Mouse (Mus musculus): ENCODE data around the gene Zbtb12. TPM values are rescaled to one million over a fixed set of nuclear protein-coding genes. Genes with fewer than 3 reads are reported as not detected.

Gene Zbtb12
- total and polyA plus RNA-seq, 2 experiments from 2014 or later = 6.5 to 31.1 TPM

GRCm38 (mm10) chr17:34853511-34853910 lies 25.8 kb upstream of the Zbtb12 start:
- H3K36me3 ChIP-seq (ENCODE audit: insufficient read depth, low read length) = peaks cover 39% of the 10 kb centered on the region
- no peak overlapping the region for H3K4me2 ChIP-seq (ENCODE audit: low read depth, low read length)
- no peak overlapping the region for H3K9ac ChIP-seq (replicated peaks; ENCODE audit: low read length)
- no peaks in the 10 kb centered on the region for H3K27me3 ChIP-seq (ENCODE audit: insufficient read depth, low read length)
- DNase-seq (ENCODE audit: low spot score) (no peak), ATAC-seq (no peak)
- no peak for TF ChIP-seq CTCF (IDR thresholded peaks at IDR 0.05; ENCODE audit: low read depth)
- H3K27ac ChIP-seq = no peak overlapping the region
- H3K4me1 ChIP-seq (ENCODE audit: insufficient read depth, low read length) = peaks cover 13% of the 10 kb centered on the region; the same call in 1 of the 2 replicates
- no peaks in the 10 kb centered on the region for H3K9me3 ChIP-seq (ENCODE audit: low read length)
- no peak overlapping the region for H3K4me3 ChIP-seq (ENCODE audit: low read length)
- WGBS = 83% methylated on average over 8 of the region's 8 CpGs

DNA sequence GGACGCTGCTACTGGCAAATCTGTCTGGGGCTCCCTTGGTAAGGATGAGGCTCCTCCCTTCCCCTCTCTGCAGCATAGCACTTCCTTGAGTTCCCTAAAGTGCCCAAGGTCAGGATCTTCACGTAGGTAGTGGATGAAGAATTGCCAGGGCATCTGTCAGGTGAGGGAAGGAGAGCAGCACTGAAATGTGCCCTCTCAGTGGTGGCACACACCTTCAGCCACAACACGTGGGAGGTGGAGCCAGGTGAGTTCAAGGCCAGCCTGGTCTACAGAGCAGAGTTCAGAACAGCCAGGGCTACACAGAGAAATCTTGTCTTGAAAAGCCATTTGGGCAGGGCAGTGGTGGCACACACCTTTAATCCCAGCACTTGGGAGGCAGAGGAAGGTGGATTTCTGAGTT lies 24.5 kb upstream of the Zbtb12 start:
- Histone ChIP-seq H3K36me3 (ENCODE audit: insufficient read depth, low read length) (peaks cover 39% of the 10 kb centered on the region), H3K4me2 (ENCODE audit: low read depth, low read length) (no peak overlapping the region), H3K9me3 (ENCODE audit: low read length) (no peaks in the 10 kb centered on the region), H3K27ac (no peak overlapping the region), H3K9ac (replicated peaks; ENCODE audit: low read length) (no peak overlapping the region), H3K4me1 (ENCODE audit: insufficient read depth, low read length) (peaks cover 9% of the 10 kb centered on the region; the same call in 1 of the 2 replicates), H3K27me3 (ENCODE audit: insufficient read depth, low read length) (no peaks in the 10 kb centered on the region), H3K4me3 (ENCODE audit: low read length) (no peak overlapping the region)
- no peak for ATAC-seq
- TF ChIP-seq CTCF (IDR thresholded peaks at IDR 0.05; ENCODE audit: low read depth) = no peak
- 93% methylated on average over 3 of the region's 3 CpGs for WGBS
- DNase-seq (ENCODE audit: low spot score) = no peak

- no peak overlapping the region for H3K4me2 ChIP-seq (ENCODE audit: low read depth, low read length)
- 0 out of 2 replicates have a peak, but pooled peaks have one; percentile 16 for ATAC-seq
- TF ChIP-seq CTCF (IDR thresholded peaks at IDR 0.05; ENCODE audit: low read depth) = peak; percentile 80
- no peaks in the 10 kb centered on the region for H3K9me3 ChIP-seq (ENCODE audit: low read length)
- peaks cover 6% of the 10 kb centered on the region; the same call in 1 of the 2 replicates for H3K4me1 ChIP-seq (ENCODE audit: insufficient read depth, low read length)
- WGBS = 44% methylated on average over 3 of the region's 3 CpGs
- no peak overlapping the region for H3K9ac ChIP-seq (replicated peaks; ENCODE audit: low read length)
- peaks cover 39% of the 10 kb centered on the region for H3K36me3 ChIP-seq (ENCODE audit: insufficient read depth, low read length)
- H3K4me3 ChIP-seq (ENCODE audit: low read length) = no peak overlapping the region
- no peaks in the 10 kb centered on the region for H3K27me3 ChIP-seq (ENCODE audit: insufficient read depth, low read length)
- peak; percentile 70 for DNase-seq (ENCODE audit: low spot score)
- no peak overlapping the region for H3K27ac ChIP-seq
These were observed 23.5 kb upstream of the Zbtb12 start for GRCm38 (mm10) chr17:34855825-34856224.

- Histone ChIP-seq H3K4me2 (ENCODE audit: low read depth, low read length) (no peak overlapping the region), H3K27me3 (ENCODE audit: insufficient read depth, low read length) (no peaks in the 10 kb centered on the region), H3K27ac (no peak overlapping the region), H3K36me3 (ENCODE audit: insufficient read depth, low read length) (peaks cover 31% of the 10 kb centered on the region), H3K9me3 (ENCODE audit: low read length) (no peaks in the 10 kb centered on the region), H3K4me1 (ENCODE audit: insufficient read depth, low read length) (no peaks in the 10 kb centered on the region), H3K9ac (replicated peaks; ENCODE audit: low read length) (no peak overlapping the region), H3K4me3 (ENCODE audit: low read length) (no peak overlapping the region)
- no peak for TF ChIP-seq CTCF (IDR thresholded peaks at IDR 0.05; ENCODE audit: low read depth)
- DNase-seq (ENCODE audit: low spot score) (no peak), ATAC-seq (no peak)
- 85% methylated on average over 4 of the region's 4 CpGs for WGBS
These were observed 20.6 kb upstream of the Zbtb12 start for GRCm38 (mm10) chr17:34858670-34859069.

- Histone ChIP-seq H3K4me3 (ENCODE audit: low read length) (no peak overlapping the region), H3K9me3 (ENCODE audit: low read length) (no peaks in the 10 kb centered on the region), H3K27ac (no peak overlapping the region), H3K9ac (replicated peaks; ENCODE audit: low read length) (no peak overlapping the region), H3K27me3 (ENCODE audit: insufficient read depth, low read length) (no peaks in the 10 kb centered on the region), H3K36me3 (ENCODE audit: insufficient read depth, low read length) (peaks cover 12% of the 10 kb centered on the region), H3K4me1 (ENCODE audit: insufficient read depth, low read length) (no peaks in the 10 kb centered on the region), H3K4me2 (ENCODE audit: low read depth, low read length) (no peak overlapping the region)
- DNase-seq (ENCODE audit: low spot score) = no peak
- no peak for TF ChIP-seq CTCF (IDR thresholded peaks at IDR 0.05; ENCODE audit: low read depth)
- WGBS = 90% methylated on average over 9 of the region's 9 CpGs
- no peak for ATAC-seq
These were observed 18.8 kb upstream of the Zbtb12 start for GRCm38 (mm10) chr17:34860514-34860913.

DNA sequence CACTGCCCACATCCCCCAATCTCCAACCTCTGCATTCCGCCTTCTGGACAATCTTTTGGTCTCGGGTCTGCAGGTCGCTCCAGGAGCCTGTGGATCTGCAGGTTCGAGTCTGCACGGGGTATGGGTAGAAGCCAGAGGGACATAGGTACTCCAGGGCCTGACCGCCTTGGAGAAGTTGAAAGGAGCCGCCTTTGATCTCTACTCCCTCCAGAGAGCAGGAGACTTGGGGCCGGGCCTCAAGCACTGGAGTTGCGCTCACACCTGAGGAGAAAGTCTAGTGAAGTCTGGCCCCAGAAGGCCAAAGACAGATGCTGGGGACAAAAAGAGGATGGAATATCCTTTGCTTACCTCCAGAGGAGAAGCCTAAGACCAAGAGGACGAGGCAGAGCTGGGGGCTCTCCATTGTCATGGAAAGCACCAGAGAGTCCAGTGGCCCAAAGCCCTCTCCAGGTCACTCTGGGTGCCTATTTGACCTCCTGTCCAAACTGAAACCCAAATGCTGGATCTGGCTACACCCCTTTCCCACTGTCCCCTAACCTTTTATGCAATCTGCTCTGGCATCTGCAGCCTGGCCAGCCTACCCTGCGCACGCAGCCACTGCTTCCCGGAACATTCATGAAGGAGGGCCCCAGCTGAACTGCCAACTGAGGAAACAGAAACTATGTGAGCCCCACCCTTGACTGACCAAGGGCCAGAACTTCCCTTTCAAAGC lies 17.4 kb upstream of the Zbtb12 start:
- WGBS = 72% methylated on average over 13 of the region's 13 CpGs
- Histone ChIP-seq H3K9me3 (ENCODE audit: low read length) (no peaks in the 10 kb centered on the region), H3K27me3 (ENCODE audit: insufficient read depth, low read length) (no peaks in the 10 kb centered on the region), H3K36me3 (ENCODE audit: insufficient read depth, low read length) (0 out of 2 replicates have a peak, but pooled peaks cover 3% of the 10 kb centered on the region), H3K4me3 (ENCODE audit: low read length) (no peak overlapping the region), H3K9ac (replicated peaks; ENCODE audit: low read length) (no peak overlapping the region), H3K4me1 (ENCODE audit: insufficient read depth, low read length) (no peaks in the 10 kb centered on the region), H3K4me2 (ENCODE audit: low read depth, low read length) (no peak overlapping the region), H3K27ac (no peak overlapping the region)
- ATAC-seq = no peak
- no peak for TF ChIP-seq CTCF (IDR thresholded peaks at IDR 0.05; ENCODE audit: low read depth)
- DNase-seq (ENCODE audit: low spot score) = no peak

DNA sequence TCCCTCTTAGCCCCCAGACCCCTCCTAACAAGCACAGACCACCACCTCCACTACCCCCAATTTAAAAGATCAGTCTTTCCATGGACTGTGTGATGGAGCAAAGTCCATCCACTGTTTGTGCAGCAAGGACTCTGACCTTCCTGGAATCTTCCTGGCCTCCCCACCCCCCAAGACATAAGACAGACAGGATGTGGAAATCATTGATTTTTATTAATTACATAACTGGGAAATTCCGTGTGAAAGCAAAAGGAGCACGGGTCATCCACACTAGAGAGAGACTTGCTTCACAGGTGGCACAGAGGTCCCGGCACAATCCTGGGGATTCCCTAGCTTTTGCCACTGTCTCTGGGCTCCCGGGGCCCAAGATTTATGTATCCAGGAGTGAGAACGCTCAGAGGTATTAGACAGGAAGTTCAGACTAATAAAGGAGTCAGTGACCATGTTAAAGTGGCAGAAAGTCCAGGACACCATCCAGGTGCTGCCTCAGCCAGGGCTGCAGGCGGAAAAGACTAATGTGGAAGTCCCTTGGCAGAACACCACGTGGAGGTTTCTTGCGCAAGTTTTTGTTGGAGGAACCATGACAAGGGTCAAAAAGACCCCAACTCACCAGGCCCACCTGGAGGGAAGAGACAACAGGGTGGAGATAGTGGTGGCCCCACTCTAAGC lies 16.7 kb upstream of the Zbtb12 start, which contains the start of gene Cfb:
Cfb (minus strand) TSS at position 103 of the 666 bp plus-strand sequence.
- H3K9ac ChIP-seq (replicated peaks; ENCODE audit: low read length) = no peak within 1 kb of the TSS
- DNase-seq (ENCODE audit: low spot score) (no peak), ATAC-seq (no peak)
- H3K27ac ChIP-seq = no peak within 1 kb of the TSS
- no peaks in the 10 kb centered on the region for H3K9me3 ChIP-seq (ENCODE audit: low read length)
- H3K27me3 ChIP-seq (ENCODE audit: insufficient read depth, low read length) = no peaks in the 10 kb centered on the region
- no peak within 1 kb of the TSS for H3K4me2 ChIP-seq (ENCODE audit: low read depth, low read length)
- H3K4me3 ChIP-seq (ENCODE audit: low read length) = no peak within 1 kb of the TSS
- H3K4me1 ChIP-seq (ENCODE audit: insufficient read depth, low read length) = no peaks in the 10 kb centered on the region
- no peaks in the 10 kb centered on the region for H3K36me3 ChIP-seq (ENCODE audit: insufficient read depth, low read length)
- no peak for TF ChIP-seq CTCF (IDR thresholded peaks at IDR 0.05; ENCODE audit: low read depth)
- WGBS = 71% methylated on average over 8 of the region's 8 CpGs

Data from hindbrain, postnatal 0 days (tissue).